Mouse (Mus musculus): Measurements from ENCODE around the gene Stub1. TPM values are rescaled to one million over a fixed set of nuclear protein-coding genes. Genes with fewer than 3 reads are reported as not detected.
A peak's percentile ranks its signal among the peaks of the same experiment; 100 is the strongest.

Gene Stub1
- polyA plus RNA-seq, 1 experiment: 140 TPM

DNA sequence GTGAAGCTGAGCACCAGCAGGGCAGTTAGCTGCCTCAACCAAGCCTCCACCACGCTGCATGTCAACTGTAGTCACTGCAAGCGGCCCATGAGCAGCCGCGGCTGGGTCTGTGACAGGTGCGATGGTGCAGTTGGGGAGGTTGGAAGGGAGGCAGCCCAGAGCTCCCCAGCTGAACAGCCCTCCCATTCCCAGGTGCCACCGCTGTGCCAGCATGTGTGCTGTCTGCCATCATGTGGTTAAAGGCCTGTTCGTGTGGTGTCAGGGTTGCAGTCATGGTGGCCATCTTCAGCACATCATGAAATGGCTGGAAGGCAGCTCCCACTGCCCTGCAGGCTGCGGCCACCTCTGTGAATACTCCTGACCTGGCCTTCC lies 5.0 kb downstream of the Stub1 start:
- no peak for TF ChIP-seq CTCF (IDR thresholded peaks at IDR 0.05; ENCODE audit: control insufficient read depth, insufficient read depth, low read length)
- TF ChIP-seq POLR2A (IDR thresholded peaks at IDR 0.05; ENCODE audit: borderline replicate concordance, control insufficient read depth, low read depth, low read length): no peak
- Histone ChIP-seq H3K27ac (ENCODE audit: control insufficient read depth, insufficient read depth, low read depth, low read length, poor library complexity) (no peak overlapping the region), H3K4me1 (ENCODE audit: control insufficient read depth, insufficient read depth, low read length) (peaks cover 13% of the 10 kb centered on the region), H3K4me3 (replicated peaks; ENCODE audit: control insufficient read depth, low read depth, low read length) (peak overlapping the region; percentile 80)
- 85% methylated on average over 8 of the region's 8 CpGs for WGBS

DNA sequence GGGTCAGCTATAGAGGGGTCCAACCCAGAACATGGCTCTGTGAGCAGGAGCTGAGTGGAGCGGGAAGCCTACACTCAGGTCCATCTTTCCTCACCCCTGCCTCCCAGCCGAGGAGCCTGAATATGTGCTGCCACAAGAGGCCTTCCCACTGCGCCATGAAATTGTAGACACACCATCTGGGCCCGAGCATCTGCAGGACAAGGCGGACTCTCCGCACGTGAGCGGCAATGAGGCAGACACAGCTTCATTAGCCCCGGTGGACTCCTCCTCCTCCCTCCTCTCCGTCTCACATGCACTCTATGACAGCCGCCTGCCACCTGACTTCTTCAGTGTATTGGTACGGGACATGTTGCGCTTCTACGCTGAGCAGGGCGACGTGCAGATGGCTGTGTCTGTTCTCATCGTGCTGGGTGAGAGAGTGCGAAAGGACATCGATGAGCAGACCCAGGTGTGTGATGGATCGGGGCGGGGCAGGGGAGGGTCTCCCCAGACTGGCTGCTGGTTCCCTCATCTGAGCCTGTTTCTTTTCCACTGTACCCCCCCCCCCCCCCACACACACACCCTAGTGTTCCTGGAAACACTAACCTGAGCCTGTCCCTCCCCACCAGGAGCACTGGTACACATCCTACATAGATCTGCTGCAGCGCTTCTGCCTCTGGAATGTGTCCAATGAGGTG lies 5.5 kb downstream of the Stub1 start:
- TF ChIP-seq POLR2A (IDR thresholded peaks at IDR 0.05; ENCODE audit: borderline replicate concordance, control insufficient read depth, low read depth, low read length) (no peak), CTCF (IDR thresholded peaks at IDR 0.05; ENCODE audit: control insufficient read depth, insufficient read depth, low read length) (no peak)
- Histone ChIP-seq H3K4me3 (replicated peaks; ENCODE audit: control insufficient read depth, low read depth, low read length) (no peak overlapping the region), H3K27ac (ENCODE audit: control insufficient read depth, insufficient read depth, low read depth, low read length, poor library complexity) (no peak overlapping the region), H3K4me1 (ENCODE audit: control insufficient read depth, insufficient read depth, low read length) (peaks cover 13% of the 10 kb centered on the region)
- WGBS: 92% methylated on average over 22 of the region's 22 CpGs

DNA sequence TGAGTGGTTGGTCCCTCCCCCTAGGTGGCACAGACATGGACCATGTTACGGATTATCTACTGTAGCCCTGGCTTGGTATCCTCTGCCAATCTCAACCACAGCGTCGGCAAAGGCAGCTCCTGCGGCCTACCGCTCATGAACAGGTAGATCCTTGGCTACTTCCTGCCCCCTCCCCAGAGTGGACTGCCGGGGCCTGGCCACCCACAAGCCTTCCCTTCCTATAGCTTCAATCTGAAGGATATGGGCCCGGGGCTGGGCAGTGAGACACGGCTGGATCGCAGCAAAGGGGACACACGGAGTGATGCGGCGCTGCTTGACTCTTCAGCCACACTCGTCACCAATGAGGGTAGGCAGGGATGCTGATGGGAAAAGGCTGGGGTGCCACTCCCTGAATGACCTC lies 6.2 kb downstream of the Stub1 start:
- TF ChIP-seq POLR2A (IDR thresholded peaks at IDR 0.05; ENCODE audit: borderline replicate concordance, control insufficient read depth, low read depth, low read length) (no peak), CTCF (IDR thresholded peaks at IDR 0.05; ENCODE audit: control insufficient read depth, insufficient read depth, low read length) (no peak)
- Histone ChIP-seq H3K27ac (ENCODE audit: control insufficient read depth, insufficient read depth, low read depth, low read length, poor library complexity) (no peak overlapping the region), H3K4me1 (ENCODE audit: control insufficient read depth, insufficient read depth, low read length) (peaks cover 13% of the 10 kb centered on the region), H3K4me3 (replicated peaks; ENCODE audit: control insufficient read depth, low read depth, low read length) (no peak overlapping the region)
- 92% methylated on average over 13 of the region's 13 CpGs for WGBS

DNA sequence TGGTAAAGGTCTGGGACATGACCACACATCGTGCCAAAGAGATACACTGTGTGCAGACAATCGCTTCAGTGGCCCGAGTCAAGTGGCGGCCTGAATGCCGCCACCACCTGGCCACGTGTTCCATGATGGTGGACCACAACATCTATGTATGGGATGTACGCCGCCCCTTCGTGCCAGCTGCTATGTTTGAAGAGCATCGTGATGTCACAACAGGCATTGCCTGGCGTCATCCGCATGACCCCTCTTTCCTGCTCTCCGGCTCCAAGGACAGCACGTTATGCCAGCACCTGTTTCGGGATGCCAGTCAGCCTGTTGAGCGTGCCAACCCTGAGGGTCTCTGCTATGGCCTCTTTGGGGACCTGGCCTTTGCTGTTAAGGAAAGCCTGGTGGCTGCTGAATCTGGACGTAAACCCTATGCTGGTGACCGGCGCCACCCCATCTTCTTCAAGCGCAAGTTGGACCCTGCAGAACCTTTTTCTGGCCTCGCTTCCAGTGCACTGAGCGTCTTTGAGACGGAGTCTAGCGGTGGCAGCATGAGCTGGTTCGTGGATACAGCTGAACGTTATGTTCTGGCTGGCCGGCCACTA lies 7.1 kb downstream of the Stub1 start:
- no peak overlapping the region for H3K4me3 ChIP-seq (replicated peaks; ENCODE audit: control insufficient read depth, low read depth, low read length)
- TF ChIP-seq POLR2A (IDR thresholded peaks at IDR 0.05; ENCODE audit: borderline replicate concordance, control insufficient read depth, low read depth, low read length): no peak
- no peak for TF ChIP-seq CTCF (IDR thresholded peaks at IDR 0.05; ENCODE audit: control insufficient read depth, insufficient read depth, low read length)
- peaks cover 10% of the 10 kb centered on the region for H3K4me1 ChIP-seq (ENCODE audit: control insufficient read depth, insufficient read depth, low read length)
- 92% methylated on average over 27 of the region's 27 CpGs for WGBS
- no peak overlapping the region for H3K27ac ChIP-seq (ENCODE audit: control insufficient read depth, insufficient read depth, low read depth, low read length, poor library complexity)

DNA sequence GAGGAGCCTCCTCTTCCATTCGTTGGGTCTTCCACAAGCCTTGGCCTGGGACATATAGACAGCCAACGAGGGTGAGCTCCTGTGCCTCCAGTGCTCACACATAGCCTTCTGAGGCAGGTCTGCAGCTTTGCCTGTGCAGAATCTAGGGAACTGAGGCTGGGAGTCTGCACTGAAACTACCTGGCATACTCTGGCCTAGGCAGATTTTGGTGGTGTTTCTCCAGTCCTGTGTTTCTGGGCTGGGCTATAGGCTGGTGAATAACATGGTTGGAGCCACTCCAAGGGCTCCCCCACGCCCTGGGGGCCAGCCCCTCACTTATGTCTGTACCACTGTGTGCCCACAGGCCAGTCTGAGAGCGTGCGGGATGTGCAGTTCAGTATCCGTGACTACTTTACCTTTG lies 7.9 kb downstream of the Stub1 start:
- Histone ChIP-seq H3K4me3 (replicated peaks; ENCODE audit: control insufficient read depth, low read depth, low read length) (no peak overlapping the region), H3K4me1 (ENCODE audit: control insufficient read depth, insufficient read depth, low read length) (peaks cover 10% of the 10 kb centered on the region), H3K27ac (ENCODE audit: control insufficient read depth, insufficient read depth, low read depth, low read length, poor library complexity) (no peak overlapping the region)
- WGBS: 88% methylated on average over 6 of the region's 6 CpGs
- TF ChIP-seq POLR2A (IDR thresholded peaks at IDR 0.05; ENCODE audit: borderline replicate concordance, control insufficient read depth, low read depth, low read length) (no peak), CTCF (IDR thresholded peaks at IDR 0.05; ENCODE audit: control insufficient read depth, insufficient read depth, low read length) (no peak)

DNA sequence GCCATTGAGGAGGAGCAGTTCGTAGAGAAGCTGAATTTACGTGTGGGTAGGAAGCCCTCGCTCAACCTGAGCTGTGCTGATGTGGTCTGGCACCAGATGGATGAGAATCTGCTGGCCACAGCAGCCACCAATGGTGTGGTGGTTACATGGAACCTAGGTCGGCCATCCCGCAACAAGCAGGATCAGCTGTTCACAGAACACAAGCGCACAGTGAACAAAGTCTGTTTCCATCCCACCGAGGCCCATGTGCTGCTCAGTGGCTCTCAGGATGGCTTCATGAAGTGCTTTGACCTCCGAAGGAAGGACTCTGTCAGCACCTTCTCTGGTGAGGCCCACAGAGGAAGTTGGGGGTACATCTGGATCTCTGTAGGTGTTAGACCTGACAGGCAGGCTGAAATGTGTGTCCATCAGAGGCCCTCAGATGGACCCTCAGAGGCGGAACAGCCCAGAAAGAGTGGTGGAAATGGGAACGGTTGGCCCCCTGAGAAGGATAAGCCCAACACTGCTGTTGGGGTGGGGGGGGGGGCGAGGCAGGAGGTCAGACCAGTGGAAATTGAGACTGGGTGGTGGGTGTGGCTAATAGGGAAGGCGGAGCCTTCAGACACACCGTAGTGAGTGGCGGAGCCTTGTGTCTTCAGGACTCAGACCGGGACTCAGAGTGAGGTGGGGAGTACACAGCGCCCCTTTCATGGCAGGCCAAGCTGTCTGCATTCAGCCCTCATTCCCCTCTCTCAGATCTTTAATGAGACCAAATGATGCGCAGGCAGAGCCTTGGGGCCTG lies 8.7 kb downstream of the Stub1 start:
- Histone ChIP-seq H3K27ac (ENCODE audit: control insufficient read depth, insufficient read depth, low read depth, low read length, poor library complexity) (no peak overlapping the region), H3K4me3 (replicated peaks; ENCODE audit: control insufficient read depth, low read depth, low read length) (peak overlapping the region; percentile 89), H3K4me1 (ENCODE audit: control insufficient read depth, insufficient read depth, low read length) (peaks cover 10% of the 10 kb centered on the region)
- WGBS: 78% methylated on average over 17 of the region's 17 CpGs
- TF ChIP-seq POLR2A (IDR thresholded peaks at IDR 0.05; ENCODE audit: borderline replicate concordance, control insufficient read depth, low read depth, low read length) (no peak), CTCF (IDR thresholded peaks at IDR 0.05; ENCODE audit: control insufficient read depth, insufficient read depth, low read length) (no peak)

DNA sequence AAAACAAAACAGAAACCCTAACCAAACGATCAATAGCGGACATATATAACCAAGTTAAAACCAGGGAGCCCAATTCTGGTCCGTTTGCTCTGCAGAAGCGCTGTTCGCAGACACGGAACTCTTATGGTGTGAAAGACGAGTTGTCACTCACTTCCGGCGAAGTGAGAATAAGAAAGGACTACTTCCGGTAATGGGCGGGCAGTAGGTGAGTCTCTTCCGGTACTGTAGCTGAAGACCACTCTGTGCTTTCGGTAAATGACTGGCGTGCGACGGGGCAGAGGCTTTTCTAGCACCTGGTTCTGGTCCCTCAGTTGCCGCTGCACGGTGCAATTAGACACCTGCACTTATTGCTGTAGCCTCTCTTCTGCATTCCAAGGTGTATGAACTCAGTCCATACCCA lies 9.8 kb downstream of the Stub1 start, which contains the start of gene Wdr24:
Wdr24 (plus strand) TSS at position 176 of the 400 bp plus-strand sequence.
- TF ChIP-seq CTCF (IDR thresholded peaks at IDR 0.05; ENCODE audit: control insufficient read depth, insufficient read depth, low read length) (no peak), POLR2A (IDR thresholded peaks at IDR 0.05; ENCODE audit: borderline replicate concordance, control insufficient read depth, low read depth, low read length) (no peak)
- Histone ChIP-seq H3K4me3 (replicated peaks; ENCODE audit: control insufficient read depth, low read depth, low read length) (peak within 1 kb of the TSS; percentile 89), H3K27ac (ENCODE audit: control insufficient read depth, insufficient read depth, low read depth, low read length, poor library complexity) (0 out of 2 replicates have a peak within 1 kb of the TSS, but pooled peaks have one; percentile 18), H3K4me1 (ENCODE audit: control insufficient read depth, insufficient read depth, low read length) (peaks cover 8% of the 10 kb centered on the region)
- 0% methylated on average over 18 of the region's 18 CpGs for WGBS

Data from bone marrow, adult 2 months (tissue).